Mouse (Mus musculus) skeletal muscle tissue, adult 2 months (tissue): ENCODE measurements at regions not wholly inside any gene's neighbourhood (a gene's known extent, or its start where the extent isn't known, plus 50 kb on each side); places are given as distances from the start of the nearest gene placed in this dataset.
A peak's percentile ranks its signal among the peaks of the same experiment; 100 is the strongest.

ENCODE experiments used
- DNase-seq: peaks from one replicate; pipeline ENCODE4 v3.0.0-alpha.2; 2012; ENCODE audit warnings: low read depth, low spot score

GRCm38 (mm10) chr6:116896132-116896630 is 179.5 kb upstream of the Tmem72 start:
- DNase-seq: no peak

DNA sequence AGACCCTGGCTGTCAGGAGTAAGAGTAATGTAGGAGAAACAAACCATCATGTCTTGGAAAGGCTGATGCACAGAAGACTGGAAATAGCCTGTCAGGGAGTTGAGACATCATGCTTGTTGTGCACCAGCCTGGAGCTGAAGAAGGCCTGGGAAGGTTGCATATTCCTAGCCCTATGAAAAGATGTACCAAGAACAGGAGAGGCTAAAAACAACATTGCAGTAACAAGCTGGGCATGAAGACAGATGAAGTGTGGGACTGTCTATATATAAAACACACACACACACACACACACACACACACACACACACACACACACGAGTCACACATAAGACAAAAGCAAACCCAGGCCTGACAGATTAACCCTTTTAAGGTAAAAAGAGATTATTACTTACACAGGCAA is 185.1 kb upstream of the Tmem72 start:
- no peak for DNase-seq

DNA sequence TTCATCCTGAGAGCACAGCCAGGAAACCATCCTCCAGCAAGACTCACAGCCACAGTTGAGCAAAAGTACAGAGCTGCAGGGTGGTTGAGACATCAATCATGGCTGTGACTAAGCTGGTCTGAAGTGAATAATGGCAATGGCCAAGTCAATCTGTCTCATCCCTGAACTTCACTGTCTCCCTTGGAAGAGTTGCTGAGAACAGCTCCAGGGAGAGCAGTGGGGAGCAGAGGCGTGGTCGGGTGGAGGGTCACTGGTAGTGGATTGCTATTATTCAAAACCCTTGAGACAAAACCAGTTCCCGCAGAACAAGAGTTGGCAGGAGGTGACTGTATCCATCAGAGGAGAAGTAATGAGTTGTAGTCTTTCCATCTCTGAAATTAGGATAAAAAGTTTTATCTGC is 185.7 kb upstream of the Tmem72 start:
- DNase-seq: no peak

GRCm38 (mm10) chr6:116906426-116907172 is 189.9 kb upstream of the Tmem72 start:
- DNase-seq: no peak

DNA sequence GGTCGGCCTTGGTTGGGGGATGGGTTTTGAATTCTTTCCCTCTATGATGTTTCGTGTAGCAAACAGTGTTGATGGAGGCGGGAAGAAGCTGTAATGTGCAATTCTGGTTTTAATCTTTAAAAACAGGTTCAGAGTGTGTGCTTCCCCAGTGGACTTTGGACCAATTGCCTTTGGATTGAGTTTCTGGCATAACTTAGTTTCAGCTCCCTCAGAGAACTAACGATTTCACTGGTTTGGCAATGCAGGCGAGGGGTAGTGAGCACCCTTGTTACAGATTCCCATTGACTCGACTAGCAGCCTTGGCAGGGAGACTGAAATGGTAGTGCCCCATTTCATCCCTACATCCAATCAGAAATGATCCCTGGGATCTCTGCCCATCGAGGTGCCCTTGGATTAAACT is 193.9 kb upstream of the Tmem72 start:
- DNase-seq: no peak

DNA sequence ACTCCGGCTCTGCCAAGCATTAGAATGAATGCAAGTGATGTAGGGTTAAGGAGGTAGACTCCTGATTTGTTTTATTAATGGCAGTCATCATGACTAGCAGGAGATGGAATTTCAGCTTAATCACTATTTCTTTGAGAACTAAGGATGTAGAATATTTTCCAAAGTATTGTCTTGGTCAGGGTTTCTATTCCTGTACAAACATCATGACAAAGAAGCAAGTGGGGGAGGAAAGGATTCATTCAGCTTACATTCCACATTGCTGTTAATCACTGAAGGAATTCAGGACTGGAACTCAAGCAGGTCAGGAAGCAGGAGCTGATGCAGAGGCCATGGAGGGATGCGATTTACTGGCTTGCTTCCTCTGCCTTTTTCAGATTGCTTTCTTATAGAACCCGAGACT is 195.4 kb upstream of the Tmem72 start:
- no peak for DNase-seq

GRCm38 (mm10) chr6:116914073-116914472 is 197.4 kb upstream of the Tmem72 start:
- no peak for DNase-seq

- DNase-seq: no peak
These were observed 218.3 kb upstream of the Tmem72 start for GRCm38 (mm10) chr6:116935024-116935423.

- DNase-seq: no peak
These were observed 224.9 kb upstream of the Tmem72 start for GRCm38 (mm10) chr6:116941576-116941975.

GRCm38 (mm10) chr6:116942696-116943095 is 225.6 kb upstream of the Cxcl12 start:
- no peak for DNase-seq

DNA sequence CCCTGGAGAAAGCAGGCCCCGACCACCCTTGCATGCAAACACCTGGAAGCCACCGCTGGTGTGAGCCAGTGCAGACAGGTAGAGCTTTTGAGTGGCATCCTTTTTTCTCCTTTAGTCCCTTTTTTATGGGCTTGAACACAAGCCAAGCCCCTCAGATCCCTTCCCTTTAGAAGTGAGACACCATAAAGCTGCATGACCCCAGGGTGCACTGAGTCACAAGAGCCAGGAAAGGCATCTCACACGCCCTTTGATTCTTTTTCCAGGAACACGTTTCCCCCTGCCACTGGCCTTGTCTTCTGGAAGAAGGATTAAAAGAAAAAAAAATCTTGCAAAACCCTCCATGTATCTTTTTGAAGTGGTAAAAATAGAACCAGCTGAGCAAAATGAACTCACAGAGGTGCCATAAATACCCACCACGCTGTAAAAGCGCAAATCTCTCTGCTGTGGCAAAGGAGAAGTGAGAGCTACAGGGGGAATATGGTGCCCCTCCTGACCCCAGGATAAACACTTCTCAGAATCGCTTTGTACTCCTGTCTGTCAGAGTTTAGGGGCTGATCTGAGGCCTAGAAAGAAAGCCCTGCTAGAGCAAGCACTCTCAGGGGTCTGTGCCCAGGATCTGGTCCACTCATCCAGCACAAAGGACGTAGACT is 222.1 kb upstream of the Cxcl12 start:
- no peak for DNase-seq

DNA sequence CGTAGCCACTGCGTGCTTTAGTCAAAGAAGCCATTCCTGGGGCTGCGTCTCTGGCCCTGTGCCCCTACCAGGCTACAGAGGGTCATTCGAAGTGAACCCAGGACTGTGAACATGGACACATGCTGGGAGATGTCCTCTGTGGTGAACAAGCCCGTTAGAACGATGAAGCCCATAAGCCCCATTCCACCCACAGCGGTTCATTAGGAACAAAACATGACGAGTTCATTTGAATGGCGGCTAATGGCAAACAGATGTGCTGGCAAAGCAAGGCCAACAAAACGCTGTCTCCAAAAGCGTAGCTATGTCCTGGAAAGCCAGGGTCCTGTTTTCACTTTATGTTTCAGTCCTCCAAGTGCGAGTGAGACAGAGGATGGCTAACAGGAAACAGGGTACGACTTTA is 208.7 kb upstream of the Cxcl12 start:
- no peak for DNase-seq

- no peak for DNase-seq
These were observed 207.7 kb upstream of the Cxcl12 start for GRCm38 (mm10) chr6:116960641-116961040.

DNA sequence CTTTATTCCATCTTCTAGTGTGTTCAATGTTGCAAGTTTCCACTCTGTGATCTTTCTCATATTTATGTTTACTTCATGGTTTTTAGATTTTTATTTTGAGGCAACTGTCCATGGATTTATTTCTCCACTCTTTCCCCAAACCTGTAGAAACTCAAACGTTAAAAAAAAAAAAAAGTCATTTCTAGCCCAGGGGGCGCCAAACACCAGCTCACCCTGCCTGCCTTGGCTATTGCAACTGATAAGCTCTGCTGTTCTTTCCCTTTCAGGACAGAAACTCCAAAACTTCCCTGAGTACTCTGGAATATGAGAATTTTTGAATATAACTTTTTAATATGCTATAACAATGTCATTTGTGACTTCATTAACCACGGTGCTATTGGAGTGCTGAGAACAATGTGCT is 201.9 kb upstream of the Cxcl12 start:
- no peak for DNase-seq

DNA sequence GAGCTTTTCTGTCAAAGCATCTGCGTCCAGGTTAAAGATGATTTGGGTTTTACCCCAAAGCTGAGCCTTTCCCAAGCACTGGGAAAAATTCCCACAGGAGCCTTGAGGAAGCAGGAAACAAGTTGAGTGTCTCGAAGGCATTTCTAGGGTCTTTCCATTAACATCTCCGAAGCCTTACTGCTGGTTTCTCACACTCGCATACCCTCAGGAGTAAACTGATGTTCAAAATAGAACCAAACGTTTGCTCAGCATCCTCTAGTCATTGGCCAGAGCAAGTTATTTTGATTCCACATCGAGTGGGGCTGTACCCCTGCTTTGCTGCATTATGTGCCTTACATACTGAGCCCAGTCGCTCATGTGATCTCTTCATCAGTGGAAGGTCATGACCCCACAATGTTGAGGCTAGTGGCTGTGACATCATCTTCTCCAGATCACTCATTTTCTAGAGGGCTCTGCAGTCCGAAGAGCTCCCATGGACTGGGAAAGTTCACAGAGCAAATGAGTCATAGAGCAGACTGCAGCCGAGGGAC is 198.9 kb upstream of the Cxcl12 start:
- DNase-seq: peak; percentile 40

- peak; percentile 25 for DNase-seq
These were observed 193.5 kb upstream of the Cxcl12 start for GRCm38 (mm10) chr6:116974841-116975240.

- peak; percentile 74 for DNase-seq
These were observed 187.9 kb upstream of the Cxcl12 start for GRCm38 (mm10) chr6:116980349-116980995.

- DNase-seq: no peak
These were observed 183.1 kb upstream of the Cxcl12 start for GRCm38 (mm10) chr6:116985147-116985737.

DNA sequence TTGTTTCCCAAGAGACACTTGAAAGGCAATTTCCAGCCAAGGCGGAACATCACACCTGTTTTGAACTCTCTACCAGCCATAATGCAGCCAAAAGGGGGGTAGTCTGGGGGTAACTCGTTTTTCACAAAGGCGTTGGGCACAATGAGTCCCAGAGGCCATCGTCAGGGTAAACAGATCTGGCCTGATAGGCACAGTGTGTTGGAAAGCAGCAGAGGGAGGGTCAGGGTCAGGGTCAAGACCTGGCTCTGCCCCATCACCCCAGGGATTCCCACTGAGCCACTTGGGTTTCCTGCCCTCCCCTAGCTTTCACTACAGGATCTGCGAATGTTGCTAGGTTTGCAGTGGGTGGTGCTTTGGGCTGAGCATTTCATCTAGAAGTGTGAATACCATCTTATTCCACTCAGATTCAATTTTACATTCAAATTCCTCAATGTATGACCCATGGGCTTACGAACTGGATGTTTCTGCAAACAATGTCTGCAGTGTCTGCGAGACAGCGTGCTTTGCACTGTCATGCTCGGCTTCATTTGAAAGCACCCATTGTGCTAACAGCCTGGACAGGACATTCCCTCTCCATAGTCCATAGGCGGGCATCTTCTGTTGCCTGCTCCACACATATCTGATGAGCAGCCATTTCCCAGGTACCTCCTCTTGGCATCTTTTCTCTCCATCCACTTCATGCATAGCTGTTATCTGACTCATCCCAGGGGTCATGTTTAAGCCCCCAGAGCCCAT is 181.9 kb upstream of the Cxcl12 start:
- no peak for DNase-seq

- no peak for DNase-seq
These were observed 181.1 kb upstream of the Cxcl12 start for GRCm38 (mm10) chr6:116987243-116987642.

GRCm38 (mm10) chr6:116998948-116999682 is 169.2 kb upstream of the Cxcl12 start:
- no peak for DNase-seq
